Mouse (Mus musculus): Measurements from ENCODE around the gene Olfr609.
"Not testable (repeated sequence)": the region's sequence is repeated elsewhere in the genome, so short reads cannot be mapped to it uniquely, and the experiment has no call there.

- not testable (repeated sequence) for TF ChIP-seq CTCF (IDR thresholded peaks at IDR 0.05 in 2 of 3, conservative IDR thresholded peaks at IDR 0.05 in 1 of 3; ENCODE audit: control insufficient read depth in 1 of 3, insufficient read depth in 1 of 3, low read depth in 2 of 3, low read length in 3 of 3, poor library complexity in 1 of 3, severe bottlenecking in 1 of 3); POLR2A (IDR thresholded peaks at IDR 0.05; ENCODE audit: control insufficient read depth in 1 of 2, insufficient read depth in 1 of 2, low read depth in 1 of 2, low read length in 2 of 2, poor library complexity in 1 of 2); ZC3H11A (IDR thresholded peaks at IDR 0.05; ENCODE audit: low read depth, low read length); EP300 (IDR thresholded peaks at IDR 0.05; ENCODE audit: low read depth in 1 of 2, low read length in 2 of 2); RAD21 (IDR thresholded peaks at IDR 0.05; ENCODE audit: low read depth, low read length)
Observed at GRCm38 (mm10) chr7:103477106-103477505, 20.8 kb downstream of the Olfr609 start.

Data from MEL (cell line).